In the genomic region with DNA sequence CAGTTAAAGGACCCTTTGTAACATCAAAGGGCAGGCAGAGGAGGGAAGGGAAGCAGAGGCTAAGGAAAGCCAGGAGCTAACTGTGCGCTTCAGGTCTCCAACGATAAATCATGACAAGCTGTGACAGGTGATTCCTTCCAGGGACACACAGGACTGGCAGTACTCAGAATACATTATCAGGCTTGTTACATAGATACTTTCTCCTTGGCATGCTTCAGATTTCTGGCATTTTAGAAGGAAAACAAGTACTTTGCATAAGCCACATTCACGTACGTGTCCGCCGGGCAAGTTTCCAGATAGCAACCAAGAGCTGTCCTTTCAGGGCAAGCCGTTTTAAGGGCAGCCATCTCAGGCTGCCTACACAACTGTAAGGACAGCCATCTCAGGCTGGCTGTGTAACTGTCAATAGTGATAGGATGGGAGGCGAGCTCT, we compare ENCODE assay signal across 12 mouse cellular contexts. TPM values are rescaled to one million over a fixed set of nuclear protein-coding genes. Genes with fewer than 3 reads are reported as not detected.
DNase-seq lines count a peak whose midpoint lies in the region; ATAC-seq and TF ChIP-seq lines count a peak whose summit lies in the region.
"Had no signal": no experiment of that assay in that cellular context is flagged by ENCODE, and none has a peak within 500 bp of the region (broad histone marks: within the 10 kb centered on the region; RNA-seq: fewer than 3 reads in every experiment).

No protein-coding gene starts in this region.

- 34% methylated on average over 8 of the region's 8 CpGs for WGBS in heart, embryonic 13.5 days
- whole genome bisulfite sequencing in midbrain, postnatal 0 days, result 61% methylated on average over 8 of the region's 8 CpGs
- WGBS in midbrain, embryonic 15.5 days, result 80% methylated on average over 8 of the region's 8 CpGs
- WGBS in neural tube, embryonic 15.5 days, result 46% methylated on average over 8 of the region's 8 CpGs
- WGBS in liver, postnatal 0 days (ENCODE audit: insufficient replicate concordance), result 59% methylated on average over 8 of the region's 8 CpGs

- H3K4me2 ChIP-seq in heart, embryonic 13.5 days, result peak overlapping the region; percentile 35
- H3K4me2 ChIP-seq in midbrain, postnatal 0 days (ENCODE audit: low read depth, low read length, poor library complexity, severe bottlenecking), result no peak overlapping the region
- no peak overlapping the region for H3K4me2 ChIP-seq in midbrain, embryonic 15.5 days
- no peak overlapping the region for H3K4me2 ChIP-seq in neural tube, embryonic 15.5 days
- H3K4me2 ChIP-seq in liver, postnatal 0 days (ENCODE audit: low read depth, low read length), result no peak overlapping the region
- H3K4me2 ChIP-seq: embryonic facial prominence, embryonic 15.5 days had no signal

- H3K9me3 ChIP-seq in heart, embryonic 13.5 days, result no peaks in the 10 kb centered on the region
- H3K9me3 ChIP-seq in midbrain, postnatal 0 days (ENCODE audit: low read length), result no peaks in the 10 kb centered on the region
- no peaks in the 10 kb centered on the region for H3K9me3 ChIP-seq in midbrain, embryonic 15.5 days
- no peaks in the 10 kb centered on the region for H3K9me3 ChIP-seq in neural tube, embryonic 15.5 days (replicated peaks)
- H3K9me3 ChIP-seq in liver, postnatal 0 days (ENCODE audit: low read length), result no peaks in the 10 kb centered on the region
- H3K9me3 ChIP-seq: embryonic facial prominence, embryonic 15.5 days had no signal

- H3K27ac ChIP-seq in heart, embryonic 13.5 days (replicated peaks), result peak overlapping the region; percentile 36
- H3K27ac ChIP-seq in midbrain, postnatal 0 days (ENCODE audit: low read depth, low read length), result 0 out of 2 replicates have a peak overlapping the region, but pooled peaks have one; percentile 12
- H3K27ac ChIP-seq in midbrain, embryonic 15.5 days, result no peak overlapping the region
- no peak overlapping the region for H3K27ac ChIP-seq in neural tube, embryonic 15.5 days (replicated peaks)
- no peak overlapping the region for H3K27ac ChIP-seq in liver, postnatal 0 days (ENCODE audit: low read depth)
- H3K27ac ChIP-seq: embryonic facial prominence, embryonic 15.5 days had no signal

- no peak for TF ChIP-seq CTCF in midbrain, postnatal 0 days (IDR thresholded peaks at IDR 0.05)
- TF ChIP-seq CTCF in liver, postnatal 0 days (IDR thresholded peaks at IDR 0.05; ENCODE audit: low read depth), result no peak

- TF ChIP-seq EP300 in liver, postnatal 0 days (IDR thresholded peaks at IDR 0.05; ENCODE audit: low read depth), result no peak

- no peak for ATAC-seq in heart, embryonic 13.5 days (ENCODE audit: extremely low read depth, insufficient number of reproducible peaks, low FRiP score, low TSS enrichment)
- ATAC-seq in midbrain, postnatal 0 days (ENCODE audit: low FRiP score), result 0 out of 2 replicates have a peak, but pooled peaks have one; percentile 58
- ATAC-seq in midbrain, embryonic 15.5 days (replicated peaks), result no peak
- ATAC-seq in neural tube, embryonic 15.5 days (ENCODE audit: low FRiP score), result peak; percentile 59
- no peak for ATAC-seq in liver, postnatal 0 days

- peaks cover 24% of the 10 kb centered on the region for H3K4me1 ChIP-seq in heart, embryonic 13.5 days
- H3K4me1 ChIP-seq in midbrain, postnatal 0 days (ENCODE audit: insufficient read depth, low read length), result no peaks in the 10 kb centered on the region
- H3K4me1 ChIP-seq in midbrain, embryonic 15.5 days, result no peaks in the 10 kb centered on the region
- peaks cover 6% of the 10 kb centered on the region; the same call in 1 of the 2 replicates for H3K4me1 ChIP-seq in neural tube, embryonic 15.5 days
- no peaks in the 10 kb centered on the region for H3K4me1 ChIP-seq in liver, postnatal 0 days (ENCODE audit: insufficient read depth)

- no peak for DNase-seq in heart, adult 8-10 months (ENCODE audit: low spot score)
- peak; percentile 12 for DNase-seq in midbrain, postnatal 0 days (ENCODE audit: low spot score)
- peak; percentile 62 for DNase-seq in fat pad, adult 2 months (ENCODE audit: extremely low read depth, low read depth, low spot score)
- no peak for DNase-seq in thymus, postnatal 25 days
- no peak for DNase-seq in liver, postnatal 0 days
- DNase-seq: lung, adult 18-20 months had no signal

- no peaks in the 10 kb centered on the region for H3K36me3 ChIP-seq in heart, embryonic 13.5 days
- no peaks in the 10 kb centered on the region for H3K36me3 ChIP-seq in midbrain, postnatal 0 days (ENCODE audit: insufficient read depth, low read length)
- no peaks in the 10 kb centered on the region for H3K36me3 ChIP-seq in midbrain, embryonic 15.5 days (replicated peaks)
- H3K36me3 ChIP-seq in neural tube, embryonic 15.5 days, result no peaks in the 10 kb centered on the region
- no peaks in the 10 kb centered on the region for H3K36me3 ChIP-seq in liver, postnatal 0 days (replicated peaks; ENCODE audit: insufficient read depth, low read length)
- H3K36me3 ChIP-seq: embryonic facial prominence, embryonic 15.5 days had no signal

- H3K27me3 ChIP-seq in heart, embryonic 13.5 days (replicated peaks), result no peaks in the 10 kb centered on the region
- H3K27me3 ChIP-seq in midbrain, postnatal 0 days (ENCODE audit: insufficient read depth, low read length), result no peaks in the 10 kb centered on the region
- H3K27me3 ChIP-seq in midbrain, embryonic 15.5 days (replicated peaks), result no peaks in the 10 kb centered on the region
- H3K27me3 ChIP-seq in neural tube, embryonic 15.5 days (replicated peaks), result no peaks in the 10 kb centered on the region
- no peaks in the 10 kb centered on the region for H3K27me3 ChIP-seq in liver, postnatal 0 days (ENCODE audit: insufficient read depth, low read length)
- H3K27me3 ChIP-seq: embryonic facial prominence, embryonic 15.5 days had no signal

- H3K9ac ChIP-seq in heart, embryonic 13.5 days, result 0 out of 2 replicates have a peak overlapping the region, but pooled peaks have one; percentile 30
- no peak overlapping the region for H3K9ac ChIP-seq in midbrain, postnatal 0 days (replicated peaks; ENCODE audit: low read length, poor library complexity, severe bottlenecking)
- H3K9ac ChIP-seq in midbrain, embryonic 15.5 days, result no peak overlapping the region
- H3K9ac ChIP-seq in neural tube, embryonic 15.5 days (replicated peaks), result no peak overlapping the region
- no peak overlapping the region for H3K9ac ChIP-seq in liver, postnatal 0 days (replicated peaks)
- H3K9ac ChIP-seq: embryonic facial prominence, embryonic 15.5 days had no signal

- H3K4me3 ChIP-seq in heart, embryonic 13.5 days, result no peak overlapping the region
- H3K4me3 ChIP-seq in midbrain, postnatal 0 days (ENCODE audit: low read depth, low read length), result no peak overlapping the region
- no peak overlapping the region for H3K4me3 ChIP-seq in midbrain, embryonic 15.5 days
- H3K4me3 ChIP-seq in neural tube, embryonic 15.5 days (replicated peaks), result no peak overlapping the region
- H3K4me3 ChIP-seq in liver, postnatal 0 days (ENCODE audit: low read depth, low read length), result no peak overlapping the region
- H3K4me3 ChIP-seq: embryonic facial prominence, embryonic 15.5 days had no signal

RNA-seq across cellular contexts. Expression of a gene that starts 56.9 kb away (rescaled TPM):
- not detected in 2 replicates for polyA plus RNA-seq in heart, embryonic 13.5 days (2015; fragmentation: Nextera tagmentation; extraction: Ambion mirVana)
- total RNA-seq in heart, adult 8-10 months (2022), result not detected
- total RNA-seq in midbrain, postnatal 0 days (2014; rRNA removed), result 0.05 and 0.11 TPM in 2 replicates
- 0.06 and 0.07 TPM in 2 replicates for polyA plus RNA-seq in midbrain, postnatal 0 days (2015; fragmentation: Nextera tagmentation; extraction: Ambion mirVana)
- polyA plus RNA-seq in midbrain, embryonic 15.5 days (2015; fragmentation: Nextera tagmentation; extraction: Ambion mirVana), result 0.04 TPM in 1 of 2 replicates, not detected in the other
- 0.05 TPM in 1 of 2 replicates, not detected in the other for polyA plus RNA-seq in neural tube, embryonic 15.5 days (2015; fragmentation: Nextera tagmentation; extraction: Ambion mirVana)
- polyA plus RNA-seq in liver, postnatal 0 days (2015; fragmentation: Nextera tagmentation; extraction: Ambion mirVana), result not detected in 2 replicates
- total RNA-seq: CH12.LX; gastrocnemius, adult 8-10 months had no signal

Comparison
In these comparisons a context has a peak if more than half of its experiments do, and no peak if none do; other contexts are left out.
1. ATAC-seq: peak in midbrain, postnatal 0 days (single experiment) and neural tube, embryonic 15.5 days (single experiment); none in heart, embryonic 13.5 days (single experiment), midbrain, embryonic 15.5 days (single experiment) and liver, postnatal 0 days (single experiment).
2. H3K27ac ChIP-seq: peak in heart, embryonic 13.5 days (single experiment) and midbrain, postnatal 0 days (single experiment); none in midbrain, embryonic 15.5 days (single experiment), neural tube, embryonic 15.5 days (single experiment) and liver, postnatal 0 days (single experiment).
3. DNase-seq: peak in midbrain, postnatal 0 days (single experiment) and fat pad, adult 2 months (single experiment); none in heart, adult 8-10 months (single experiment), thymus, postnatal 25 days (single experiment) and liver, postnatal 0 days (single experiment).